Mouse (Mus musculus): Measurements from ENCODE around the gene Zfp605. TPM values are rescaled to one million over a fixed set of nuclear protein-coding genes. Genes with fewer than 3 reads are reported as not detected.

The Zfp605 gene
- total RNA-seq, 1 experiment from 2014 or later, result 11.4 TPM

Other genes with a start within 250 kb of the Zfp605 start
- gene Gm15446, start 186.7 kb upstream of the Zfp605 start, total RNA-seq (2017), result 14.0 to 34.6 TPM (median 17.2 TPM) in 3 replicates
- gene Zfp932, start 113.6 kb upstream of the Zfp605 start, total RNA-seq (2017), result 12.5 to 78.7 TPM (median 59.7 TPM) in 3 replicates
- gene Gm17655, start 37.6 kb upstream of the Zfp605 start, total RNA-seq (2017), result 2.0 to 47.1 TPM (median 6.6 TPM) in 3 replicates
- gene Gm35315, start 15.7 kb upstream of the Zfp605 start, total RNA-seq (2017), result 0.39 to 0.76 TPM in 2 of 3 replicates, not detected in the other
- gene Plcxd1, start 10.1 kb upstream of the Zfp605 start, total RNA-seq (2017), result 0.10 to 2.3 TPM in 2 of 3 replicates, not detected in the other
- 31.9 to 41.2 TPM (median 37.7 TPM) in 3 replicates for gene Gtpbp6, start 1.9 kb upstream of the Zfp605 start, total RNA-seq (2017)
- 84.6 to 106 TPM (median 89.6 TPM) in 3 replicates for gene Chfr, start 25.8 kb downstream of the Zfp605 start, total RNA-seq (2017)
- 26.9 to 50.9 TPM (median 39.0 TPM) in 3 replicates for gene Golga3, start 66.6 kb downstream of the Zfp605 start, total RNA-seq (2017)
- gene Ankle2, start 120.9 kb downstream of the Zfp605 start, total RNA-seq (2017), result 62.3 to 65.9 TPM (median 64.4 TPM) in 3 replicates
- 23.6 to 27.7 TPM (median 24.7 TPM) in 3 replicates for gene Pgam5, start 159.8 kb downstream of the Zfp605 start, total RNA-seq (2017)
- gene Pxmp2, start 176.1 kb downstream of the Zfp605 start, total RNA-seq (2017), result 0.53 to 9.9 TPM (median 2.7 TPM) in 3 replicates
- 2.1 to 5.1 TPM (median 4.1 TPM) in 3 replicates for gene Pole, start 176.2 kb downstream of the Zfp605 start, total RNA-seq (2017)
- not detected in 3 replicates for gene P2rx2, start 233.1 kb downstream of the Zfp605 start, total RNA-seq (2017)
- not detected in 3 replicates for gene Lrcol1, start 234.6 kb downstream of the Zfp605 start, total RNA-seq (2017)